Mouse (Mus musculus) CH12.LX (cell line): ENCODE measurements around the gene Slc7a6.

Source experiments
- CTCF ChIP-seq, 2 experiments: IDR thresholded peaks in 1 of 2; conservative IDR thresholded peaks in 1 of 2; 2 replicates each; pipeline ENCODE4 v1.5.1; 2011 to 2012; ENCODE audit warnings: low read depth in 2 of 2, low read length in 2 of 2, improper control_type of control experiment in 1 of 2, inconsistent platforms in 1 of 2, mild to moderate bottlenecking in 1 of 2, moderate library complexity in 1 of 2
- MAZ ChIP-seq: IDR thresholded peaks from 2 replicates; pipeline ENCODE4 v1.6.1; 2012; ENCODE audit warnings: low read depth, mild to moderate bottlenecking, inconsistent platforms, low read length, improper control_type of control experiment, moderate library complexity
- MEF2A ChIP-seq: IDR thresholded peaks from 2 replicates; pipeline ENCODE4 v1.6.1; 2014; ENCODE audit warnings: low read depth, mild to moderate bottlenecking, inconsistent platforms, low read length, improper control_type of control experiment, borderline replicate concordance
- POLR2A ChIP-seq: IDR thresholded peaks from 2 replicates; pipeline ENCODE4 v1.6.1; 2011; ENCODE audit warnings: low read depth, mild to moderate bottlenecking, improper control_type of control experiment, low read length
- ZNF384 ChIP-seq: IDR thresholded peaks from 2 replicates; pipeline ENCODE4 v1.6.1; 2012; ENCODE audit warnings: low read depth, low read length, improper control_type of control experiment, inconsistent platforms

DNA sequence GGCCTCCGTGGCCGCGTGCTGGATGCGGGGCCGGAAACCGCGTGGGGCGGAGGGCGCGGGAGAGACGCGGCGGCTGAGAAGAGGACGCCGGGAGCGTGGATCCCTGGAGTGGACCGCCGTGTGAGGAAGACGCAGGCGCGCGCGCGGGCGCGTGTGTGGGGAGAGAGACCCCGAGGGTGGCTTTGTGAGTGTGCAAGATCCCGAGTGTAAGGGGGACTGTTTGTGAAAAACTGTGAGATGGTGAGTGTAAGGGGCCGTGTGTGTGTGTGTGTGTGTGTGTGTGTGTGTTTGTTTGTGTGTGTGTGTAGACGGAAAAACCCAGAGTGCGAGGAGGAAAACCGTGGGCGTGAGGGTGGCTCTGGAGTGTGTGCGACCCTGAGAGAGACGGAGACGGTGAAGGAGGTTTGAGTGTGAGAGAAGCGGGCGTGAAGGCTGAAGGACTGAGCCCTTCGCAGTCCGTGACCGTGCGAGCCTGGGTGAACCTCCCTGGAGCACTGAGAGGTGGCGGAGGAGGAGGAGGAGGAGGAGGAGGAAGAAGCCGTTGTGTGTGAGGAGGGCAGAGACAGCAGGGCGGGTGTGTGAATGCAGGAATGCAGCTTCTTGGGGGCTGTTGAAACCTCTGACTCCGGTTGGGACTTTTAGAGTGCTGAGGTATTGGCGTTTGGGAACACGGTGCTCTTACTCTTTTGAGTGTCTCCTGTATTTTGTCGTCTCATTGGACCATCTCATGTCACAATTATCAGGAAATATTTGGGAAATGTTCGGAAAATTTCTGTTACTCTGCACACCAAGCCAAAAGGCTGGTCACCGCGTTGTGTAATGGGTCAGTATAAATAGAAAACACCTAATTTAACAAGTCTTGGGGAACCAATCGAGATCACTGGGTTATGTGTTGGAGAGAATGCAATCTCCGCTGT is 618 bp downstream of the Slc7a6 start:
- TF ChIP-seq CTCF (conservative IDR thresholded peaks at IDR 0.05 in 1 of 2, IDR thresholded peaks at IDR 0.05 in 1 of 2; ENCODE audit: low read depth in 2 of 2, low read length in 2 of 2), result no peak
- TF ChIP-seq POLR2A, result no peak
- no peak for TF ChIP-seq MAZ
- no peak for TF ChIP-seq ZNF384
- TF ChIP-seq MEF2A, result no peak
